Mouse (Mus musculus): ENCODE measurements at regions not wholly inside any gene's neighbourhood (a gene's known extent, or its start where the extent isn't known, plus 50 kb on each side); places are given as distances from the start of the nearest gene placed in this dataset.
A peak's percentile ranks its signal among the peaks of the same experiment; 100 is the strongest.

DNA sequence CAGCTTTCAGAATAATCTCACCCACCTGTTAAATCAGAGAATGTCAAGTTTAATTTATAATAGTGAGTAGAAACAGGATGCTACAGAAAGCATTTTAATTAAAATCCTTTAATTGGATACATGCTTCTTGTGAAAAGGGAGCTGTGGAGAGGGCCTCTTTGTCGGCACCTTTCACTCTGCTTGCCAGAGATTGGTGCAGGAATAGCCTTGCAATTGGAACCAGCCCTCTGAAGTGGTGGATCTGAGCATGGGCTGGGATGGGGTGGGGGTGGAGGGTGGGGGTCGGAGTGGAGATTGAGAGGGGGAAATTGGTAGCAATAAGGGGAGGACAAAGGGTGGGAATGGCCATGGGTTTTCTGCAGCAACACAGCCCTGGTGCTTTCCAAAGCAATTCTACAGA, 207.2 kb downstream of the Tbx15 start:
- Histone ChIP-seq H3K9ac (no peak overlapping the region), H3K4me2 (replicated peaks) (no peak overlapping the region), H3K27me3 (replicated peaks) (no peaks in the 10 kb centered on the region), H3K4me3 (replicated peaks) (no peak overlapping the region), H3K9me3 (no peaks in the 10 kb centered on the region), H3K4me1 (replicated peaks) (no peaks in the 10 kb centered on the region), H3K36me3 (no peaks in the 10 kb centered on the region), H3K27ac (no peak overlapping the region)
- ATAC-seq: no peak
- 59% methylated on average over 2 of the region's 2 CpGs for WGBS

DNA sequence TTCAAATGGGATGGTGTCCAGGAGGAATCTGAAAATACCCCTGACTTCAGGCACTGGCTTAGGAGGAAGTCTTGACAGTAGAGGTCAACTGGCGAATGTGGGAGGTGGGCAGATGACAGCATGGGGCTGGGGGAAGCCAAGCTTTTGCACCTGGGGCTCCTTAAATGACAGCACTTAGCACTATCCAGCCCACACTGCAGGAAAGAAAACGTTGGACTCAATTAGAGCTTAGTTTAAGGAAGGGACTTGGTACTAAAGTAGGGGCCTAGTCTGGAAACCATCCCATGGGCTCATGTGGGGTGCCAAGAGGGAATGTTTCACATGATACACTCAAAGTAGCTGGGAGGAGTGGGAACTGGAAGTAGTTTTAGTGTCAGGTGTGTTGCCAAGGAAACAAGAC, 207.6 kb downstream of the Tbx15 start:
- H3K9ac ChIP-seq: no peak overlapping the region
- no peaks in the 10 kb centered on the region for H3K36me3 ChIP-seq
- no peak overlapping the region for H3K4me2 ChIP-seq (replicated peaks)
- H3K4me1 ChIP-seq (replicated peaks): no peaks in the 10 kb centered on the region
- H3K27me3 ChIP-seq (replicated peaks): no peaks in the 10 kb centered on the region
- ATAC-seq: no peak
- no peak overlapping the region for H3K27ac ChIP-seq
- H3K4me3 ChIP-seq (replicated peaks): no peak overlapping the region
- 50% methylated on average over 2 of the region's 2 CpGs for WGBS
- no peaks in the 10 kb centered on the region for H3K9me3 ChIP-seq

DNA sequence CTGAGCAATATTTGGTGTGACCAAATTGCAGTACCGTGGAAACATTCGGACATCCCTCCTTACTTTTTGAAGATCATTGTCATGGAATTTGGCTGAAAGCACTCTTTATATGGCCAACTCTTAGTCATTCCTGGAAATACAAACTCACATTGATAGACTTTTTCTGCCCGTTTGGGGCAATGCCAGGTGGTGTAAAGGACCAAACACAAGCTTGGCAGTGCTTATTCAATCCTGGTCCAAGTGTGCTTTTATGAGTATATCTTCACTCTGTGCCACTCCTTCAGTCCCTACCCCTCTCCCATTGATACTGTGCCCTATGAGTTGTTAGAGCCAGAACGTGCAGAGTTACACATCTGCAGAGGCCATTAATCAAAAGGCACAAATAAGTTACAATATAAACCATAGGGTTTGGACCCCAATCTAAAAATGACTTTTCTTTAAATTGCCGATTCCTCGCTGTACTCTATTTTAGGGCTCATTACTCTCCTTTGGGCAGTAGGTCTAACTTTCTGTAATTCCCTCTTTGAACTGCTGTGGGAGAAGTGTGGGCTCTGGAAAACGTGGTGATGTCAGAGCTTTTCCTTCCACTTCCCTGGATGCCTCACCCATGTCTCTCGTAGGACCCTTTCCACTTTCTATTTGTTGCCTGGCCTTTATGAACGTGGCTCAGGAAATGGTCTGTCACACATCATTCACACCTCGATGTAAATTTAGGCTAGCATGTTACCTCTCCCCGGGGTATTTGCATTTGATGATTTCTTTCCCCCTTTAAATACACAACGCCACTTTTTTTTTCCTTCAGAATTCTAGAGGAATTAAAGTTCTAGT, 219.1 kb downstream of the Tbx15 start:
- Histone ChIP-seq H3K9ac (no peak overlapping the region), H3K27me3 (replicated peaks) (no peaks in the 10 kb centered on the region), H3K9me3 (no peaks in the 10 kb centered on the region), H3K4me2 (replicated peaks) (no peak overlapping the region), H3K4me1 (replicated peaks) (no peaks in the 10 kb centered on the region), H3K36me3 (no peaks in the 10 kb centered on the region), H3K27ac (no peak overlapping the region), H3K4me3 (replicated peaks) (no peak overlapping the region)
- 73% methylated on average over 12 of the region's 12 CpGs for WGBS
- ATAC-seq: no peak

DNA sequence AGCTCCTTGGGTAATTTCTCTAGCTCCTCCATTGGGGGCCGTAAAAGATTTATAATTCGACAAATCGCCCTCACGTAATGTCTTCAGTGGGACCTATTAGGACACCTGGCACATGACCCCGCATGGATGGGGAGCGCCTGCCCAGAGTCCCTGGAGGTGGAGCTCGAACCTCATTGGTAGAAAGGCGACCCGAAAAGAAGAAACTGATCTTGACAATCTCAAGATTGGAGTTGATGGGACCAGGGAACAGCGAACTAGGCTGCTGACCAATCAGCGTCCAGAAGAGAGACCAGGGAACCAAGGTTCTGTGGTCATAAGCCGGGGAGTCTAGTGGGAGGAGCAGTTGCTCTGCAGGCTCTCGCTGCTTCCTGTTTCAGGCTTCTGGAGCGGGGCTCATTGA, 259.8 kb downstream of the Tbx15 start:
- Histone ChIP-seq H3K9me3 (no peaks in the 10 kb centered on the region), H3K4me1 (replicated peaks) (no peaks in the 10 kb centered on the region), H3K4me2 (replicated peaks) (no peak overlapping the region), H3K27ac (no peak overlapping the region), H3K27me3 (replicated peaks) (no peaks in the 10 kb centered on the region), H3K36me3 (no peaks in the 10 kb centered on the region), H3K9ac (no peak overlapping the region), H3K4me3 (replicated peaks) (no peak overlapping the region)
- 87% methylated on average over 14 of the region's 14 CpGs for WGBS
- no peak for ATAC-seq

DNA sequence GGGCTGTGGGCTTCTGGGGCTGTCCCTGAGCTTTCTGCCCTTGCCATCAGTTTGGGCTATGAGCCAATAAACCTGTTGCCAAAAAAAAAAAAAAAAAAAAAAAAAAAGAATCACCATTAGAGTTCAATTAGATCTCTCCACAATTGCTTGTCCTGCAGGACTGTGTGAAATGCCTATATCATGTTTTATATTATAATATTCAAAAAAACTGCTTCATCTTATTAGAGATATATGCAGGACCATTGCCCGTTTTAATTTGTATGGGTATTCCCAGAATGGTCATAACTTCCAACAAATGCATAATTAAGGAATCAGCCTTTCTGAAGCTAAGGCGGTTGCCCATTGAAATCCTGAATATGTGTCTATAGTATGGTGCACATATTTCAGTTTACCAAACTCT, 264.6 kb downstream of the Tbx15 start:
- H3K9ac ChIP-seq: no peak overlapping the region
- no peaks in the 10 kb centered on the region for H3K36me3 ChIP-seq
- 87% methylated on average over 2 of the region's 2 CpGs for WGBS
- no peak for ATAC-seq
- H3K4me1 ChIP-seq (replicated peaks): no peaks in the 10 kb centered on the region
- H3K4me2 ChIP-seq (replicated peaks): no peak overlapping the region
- no peak overlapping the region for H3K4me3 ChIP-seq (replicated peaks)
- no peak overlapping the region for H3K27ac ChIP-seq
- H3K27me3 ChIP-seq (replicated peaks): no peaks in the 10 kb centered on the region
- no peaks in the 10 kb centered on the region for H3K9me3 ChIP-seq

DNA sequence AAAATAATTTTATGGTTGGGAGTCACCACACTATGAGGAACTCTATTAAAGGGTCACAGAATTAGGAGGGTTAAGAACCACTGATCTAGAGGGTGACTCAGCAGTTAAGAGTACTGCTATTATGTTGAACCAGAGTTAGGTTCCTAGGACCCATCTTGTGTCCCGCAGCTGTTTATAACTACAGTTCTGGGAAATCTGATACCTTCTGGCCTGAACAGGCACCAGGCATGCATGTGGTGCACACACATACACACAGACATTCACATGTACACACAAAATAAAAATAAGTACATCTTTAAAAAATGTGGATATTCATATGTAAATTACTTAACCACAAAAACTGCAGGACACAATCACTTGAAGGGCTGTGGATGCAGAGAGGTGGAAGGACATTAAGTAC, 272.1 kb downstream of the Tbx15 start:
- no peak overlapping the region for H3K27ac ChIP-seq
- no peaks in the 10 kb centered on the region for H3K9me3 ChIP-seq
- H3K27me3 ChIP-seq (replicated peaks): no peaks in the 10 kb centered on the region
- no peak overlapping the region for H3K9ac ChIP-seq
- H3K4me1 ChIP-seq (replicated peaks): no peaks in the 10 kb centered on the region
- WGBS: 77% methylated on average over 1 of the region's 1 CpGs
- no peaks in the 10 kb centered on the region for H3K36me3 ChIP-seq
- H3K4me2 ChIP-seq (replicated peaks): no peak overlapping the region
- no peak overlapping the region for H3K4me3 ChIP-seq (replicated peaks)
- no peak for ATAC-seq

DNA sequence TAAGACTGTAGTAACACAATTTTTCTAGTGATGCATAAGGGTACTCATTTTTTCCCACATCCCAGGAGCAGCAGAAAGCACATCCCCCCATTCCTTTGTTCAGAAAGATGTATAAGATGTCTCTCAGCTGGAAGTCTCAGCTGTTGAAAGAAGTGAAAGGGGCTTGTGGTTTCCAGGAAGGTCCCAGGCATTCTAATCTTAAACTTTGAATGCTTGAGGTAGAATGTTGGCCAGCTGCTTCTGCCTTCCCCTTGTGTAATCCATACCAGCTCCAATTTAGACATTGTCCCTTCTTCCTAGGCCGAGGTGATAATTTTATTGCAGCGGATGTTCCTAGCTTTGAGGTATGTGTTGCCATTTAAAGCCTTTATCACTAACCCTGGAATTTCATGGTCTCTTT, 272.8 kb downstream of the Tbx15 start:
- Histone ChIP-seq H3K4me2 (replicated peaks) (no peak overlapping the region), H3K9ac (no peak overlapping the region), H3K27ac (no peak overlapping the region), H3K4me1 (replicated peaks) (no peaks in the 10 kb centered on the region), H3K36me3 (no peaks in the 10 kb centered on the region), H3K27me3 (replicated peaks) (no peaks in the 10 kb centered on the region), H3K4me3 (replicated peaks) (no peak overlapping the region), H3K9me3 (no peaks in the 10 kb centered on the region)
- no peak for ATAC-seq
- WGBS: 95% methylated on average over 2 of the region's 2 CpGs

DNA sequence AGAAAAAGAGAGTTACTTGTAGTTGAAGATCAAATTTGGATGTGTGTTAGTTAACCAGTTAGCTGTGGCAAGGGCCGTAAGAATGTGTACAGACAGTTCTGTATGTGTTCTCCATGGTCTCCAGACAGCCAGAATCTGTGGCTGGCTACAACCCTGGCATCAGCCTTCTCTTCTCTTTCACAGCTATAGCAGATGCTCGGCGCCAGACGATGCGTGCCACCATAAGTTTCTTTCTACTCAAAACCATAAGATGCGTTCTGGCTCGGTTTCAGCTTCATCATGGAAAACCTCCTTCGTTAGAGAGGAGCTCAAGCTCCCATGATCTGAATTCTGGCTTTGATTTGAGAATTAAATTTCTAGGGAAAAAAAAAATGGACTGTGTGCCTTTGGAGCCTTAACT, 275.6 kb downstream of the Tbx15 start:
- 92% methylated on average over 8 of the region's 8 CpGs for WGBS
- H3K4me3 ChIP-seq (replicated peaks): no peak overlapping the region
- no peaks in the 10 kb centered on the region for H3K27me3 ChIP-seq (replicated peaks)
- no peak for ATAC-seq
- H3K4me2 ChIP-seq (replicated peaks): no peak overlapping the region
- H3K9ac ChIP-seq: no peak overlapping the region
- no peaks in the 10 kb centered on the region for H3K9me3 ChIP-seq
- no peaks in the 10 kb centered on the region for H3K36me3 ChIP-seq
- H3K4me1 ChIP-seq (replicated peaks): no peaks in the 10 kb centered on the region
- no peak overlapping the region for H3K27ac ChIP-seq

DNA sequence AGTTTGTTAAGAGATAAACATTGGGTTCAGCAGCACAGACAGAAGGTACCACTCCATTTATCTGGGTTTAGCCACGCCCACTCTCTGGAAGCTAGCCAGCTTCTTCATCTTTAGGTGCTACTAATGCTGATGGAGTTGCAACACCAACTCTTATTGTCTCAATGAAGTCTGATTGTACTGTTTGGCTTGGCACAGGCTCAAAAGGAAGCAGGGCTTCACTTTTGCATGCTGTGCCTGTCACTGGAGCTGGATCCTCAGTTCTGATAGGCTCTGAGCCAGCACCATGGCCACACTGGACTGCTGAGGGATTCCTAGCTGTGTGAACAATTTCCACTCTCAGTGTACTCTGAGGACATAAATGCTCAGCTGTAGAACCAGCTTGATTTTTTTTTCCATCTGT, 320.7 kb downstream of the Tbx15 start:
- peak; percentile 86 for ATAC-seq
- WGBS: 48% methylated on average over 1 of the region's 1 CpGs
- H3K4me2 ChIP-seq (replicated peaks): no peak overlapping the region

DNA sequence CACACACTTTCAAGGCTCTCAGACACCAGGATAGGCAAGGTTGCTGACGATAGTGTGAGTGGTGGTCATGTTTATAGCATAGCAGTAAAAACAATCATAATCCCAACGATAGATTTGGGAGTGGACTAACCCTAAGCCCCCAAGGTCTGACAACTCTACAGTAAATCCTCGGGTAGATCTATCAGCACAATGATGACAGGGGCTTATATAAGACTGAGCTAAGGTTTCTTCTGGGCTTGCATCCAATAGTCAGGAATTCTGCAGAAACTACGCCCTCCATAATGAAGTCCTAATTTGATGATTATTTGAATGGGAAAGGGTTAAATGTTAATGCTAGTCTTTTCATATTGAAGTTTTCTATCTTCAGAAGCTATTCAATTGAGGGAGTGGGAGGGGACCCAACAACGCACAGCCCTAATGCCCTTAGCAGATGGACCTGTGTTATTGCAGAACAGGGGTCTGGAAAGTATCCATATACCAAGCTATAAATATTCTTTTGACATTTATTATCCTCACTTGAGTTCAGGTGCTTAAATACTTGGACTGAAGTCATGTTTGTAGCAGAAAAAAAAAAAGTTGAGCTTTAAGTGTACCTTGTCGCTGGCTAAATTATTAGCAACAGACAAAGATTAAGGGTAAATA, 311.8 kb upstream of the Spag17 start:
- Histone ChIP-seq H3K4me3 (replicated peaks) (no peak overlapping the region), H3K4me2 (replicated peaks) (no peak overlapping the region), H3K9me3 (no peaks in the 10 kb centered on the region), H3K36me3 (no peaks in the 10 kb centered on the region), H3K27me3 (replicated peaks) (no peaks in the 10 kb centered on the region), H3K9ac (no peak overlapping the region), H3K4me1 (replicated peaks) (no peaks in the 10 kb centered on the region), H3K27ac (no peak overlapping the region)
- 25% methylated on average over 6 of the region's 6 CpGs for WGBS
- no peak for ATAC-seq

More for the DNA sequence above, 320.7 kb downstream of the Tbx15 start:
- H3K9ac ChIP-seq: no peak overlapping the region
- H3K9me3 ChIP-seq: no peaks in the 10 kb centered on the region
- no peak overlapping the region for H3K27ac ChIP-seq
- H3K27me3 ChIP-seq (replicated peaks): no peaks in the 10 kb centered on the region
- H3K4me1 ChIP-seq (replicated peaks): no peaks in the 10 kb centered on the region
- H3K36me3 ChIP-seq: no peaks in the 10 kb centered on the region
- H3K4me3 ChIP-seq (replicated peaks): no peak overlapping the region

DNA sequence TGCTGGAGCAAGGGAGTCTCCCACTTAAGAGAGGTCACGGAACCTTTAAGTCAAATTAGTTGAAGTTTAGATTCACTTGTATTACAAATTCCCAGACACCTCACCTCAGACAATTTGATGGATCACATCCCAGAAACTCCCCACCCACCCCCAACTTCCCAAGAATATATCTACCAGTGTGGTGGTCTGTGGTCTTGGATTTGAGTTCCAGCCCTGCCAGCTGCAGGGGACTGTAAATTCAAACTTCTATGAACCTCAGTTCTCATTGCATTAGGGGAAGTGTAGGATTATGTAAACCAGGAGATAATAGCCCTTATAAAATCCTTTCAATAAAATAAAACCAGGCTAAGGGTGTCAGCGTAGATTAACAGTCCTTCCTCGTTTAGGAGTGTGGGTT, 311.2 kb upstream of the Spag17 start:
- Histone ChIP-seq H3K4me3 (replicated peaks) (no peak overlapping the region), H3K36me3 (no peaks in the 10 kb centered on the region), H3K9me3 (no peaks in the 10 kb centered on the region), H3K9ac (no peak overlapping the region), H3K27ac (no peak overlapping the region), H3K4me1 (replicated peaks) (no peaks in the 10 kb centered on the region), H3K4me2 (replicated peaks) (no peak overlapping the region), H3K27me3 (replicated peaks) (no peaks in the 10 kb centered on the region)
- 44% methylated on average over 3 of the region's 3 CpGs for WGBS
- ATAC-seq: no peak

DNA sequence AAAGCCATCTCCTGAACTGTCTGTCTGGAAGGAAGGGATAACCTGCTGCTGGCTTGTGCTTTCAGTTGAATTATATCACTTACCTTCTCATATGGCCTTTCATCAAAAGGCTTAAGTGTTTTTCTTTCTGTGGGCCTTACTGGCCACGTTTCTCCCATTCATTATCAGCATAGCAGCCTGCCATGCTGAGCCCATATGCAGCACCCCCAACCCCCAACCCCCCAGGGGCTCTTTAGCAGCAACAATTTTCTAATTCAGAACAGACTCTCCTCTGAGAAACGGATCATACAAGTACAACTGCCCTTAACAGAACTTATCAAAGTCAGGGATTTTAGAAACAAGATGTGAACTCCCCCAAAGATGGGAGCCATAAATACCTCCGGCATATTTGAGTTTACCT, 282.5 kb upstream of the Spag17 start:
- H3K36me3 ChIP-seq: no peaks in the 10 kb centered on the region
- H3K4me2 ChIP-seq (replicated peaks): no peak overlapping the region
- H3K27ac ChIP-seq: no peak overlapping the region
- H3K9ac ChIP-seq: no peak overlapping the region
- H3K4me1 ChIP-seq (replicated peaks): no peaks in the 10 kb centered on the region
- WGBS: 51% methylated on average over 3 of the region's 3 CpGs
- no peaks in the 10 kb centered on the region for H3K27me3 ChIP-seq (replicated peaks)
- H3K4me3 ChIP-seq (replicated peaks): no peak overlapping the region
- no peak for ATAC-seq
- no peaks in the 10 kb centered on the region for H3K9me3 ChIP-seq

DNA sequence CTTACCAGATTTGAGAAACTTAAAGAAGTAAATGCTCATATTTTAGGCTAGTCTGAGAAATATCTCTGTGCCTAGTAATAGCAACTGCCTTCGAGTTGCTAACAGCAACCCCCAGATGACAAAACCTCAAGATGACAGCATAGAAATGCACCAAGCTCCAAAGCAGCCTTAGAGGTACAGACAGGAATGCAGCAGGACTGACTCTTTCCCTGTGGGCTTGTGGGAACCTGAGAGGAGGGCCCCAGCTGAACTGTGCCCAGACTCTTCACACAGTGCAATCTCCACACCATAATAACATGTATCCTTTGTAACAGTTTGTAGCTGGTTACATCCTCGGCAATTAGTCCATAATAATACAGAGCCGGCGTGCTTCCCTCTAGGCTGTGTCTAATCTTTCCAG, 252.9 kb upstream of the Spag17 start:
- H3K9ac ChIP-seq: no peak overlapping the region
- H3K27ac ChIP-seq: no peak overlapping the region
- WGBS: 79% methylated on average over 4 of the region's 4 CpGs
- H3K27me3 ChIP-seq (replicated peaks): no peaks in the 10 kb centered on the region
- no peak for ATAC-seq
- H3K36me3 ChIP-seq: no peaks in the 10 kb centered on the region
- no peak overlapping the region for H3K4me2 ChIP-seq (replicated peaks)
- no peaks in the 10 kb centered on the region for H3K4me1 ChIP-seq (replicated peaks)
- no peak overlapping the region for H3K4me3 ChIP-seq (replicated peaks)
- no peaks in the 10 kb centered on the region for H3K9me3 ChIP-seq

Measured in intestine, embryonic 15.5 days (tissue).